Mouse (Mus musculus): ENCODE results near the gene Hs6st3.

GRCm38 (mm10) chr14:119098851-119099569 lies 39.1 kb upstream of the Hs6st3 start, which contains the start of gene Uggt2:
- no peak for TF ChIP-seq CTCF (conservative IDR thresholded peaks at IDR 0.05 in 1 of 2, IDR thresholded peaks at IDR 0.05 in 1 of 2; ENCODE audit: low read depth in 2 of 2, low read length in 2 of 2)
- no peak for TF ChIP-seq POLR2A (IDR thresholded peaks at IDR 0.05; ENCODE audit: low read depth, low read length)
- no peak for TF ChIP-seq ZC3H11A (IDR thresholded peaks at IDR 0.05; ENCODE audit: low read depth, low read length)
- TF ChIP-seq USF1 (IDR thresholded peaks at IDR 0.05; ENCODE audit: low read depth, low read length), result no peak
- no peak for TF ChIP-seq ZKSCAN1 (IDR thresholded peaks at IDR 0.05; ENCODE audit: borderline replicate concordance, low read depth, low read length)
- TF ChIP-seq HCFC1 (IDR thresholded peaks at IDR 0.05; ENCODE audit: low read depth, low read length), result no peak
- TF ChIP-seq MXI1 (IDR thresholded peaks at IDR 0.05; ENCODE audit: low read depth, low read length), result no peak
- TF ChIP-seq MYC (IDR thresholded peaks at IDR 0.05; ENCODE audit: low read depth, low read length), result no peak
- no peak for TF ChIP-seq JUND (conservative IDR thresholded peaks at IDR 0.05; ENCODE audit: low read depth, low read length)
- no peak for TF ChIP-seq GABPA (IDR thresholded peaks at IDR 0.05; ENCODE audit: insufficient replicate concordance, low read depth, low read length)
- no peak for TF ChIP-seq SMC3 (IDR thresholded peaks at IDR 0.05; ENCODE audit: low read depth, low read length)
